Mouse (Mus musculus): Measurements from ENCODE around the gene Slc5a1.

Gene Slc5a1

DNA sequence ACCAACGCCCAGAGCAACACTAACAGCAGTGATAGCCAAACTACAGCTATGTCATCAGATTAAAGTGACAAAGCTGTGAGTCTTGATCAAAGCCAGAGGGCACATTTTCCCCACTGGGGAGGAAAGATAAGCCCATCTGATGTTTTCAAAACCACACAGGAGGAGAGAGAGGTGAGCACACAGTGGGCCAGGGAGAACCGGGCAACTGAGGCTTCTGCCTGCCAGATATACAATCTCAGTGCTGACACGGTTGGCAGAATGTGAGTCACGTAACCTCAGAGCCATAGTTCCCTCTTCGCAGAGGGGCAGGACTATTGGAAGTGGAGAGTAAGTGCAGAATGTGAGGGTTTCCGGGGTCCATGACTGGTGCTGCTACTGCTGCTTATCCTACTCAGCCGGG lies 89.5 kb downstream of the Slc5a1 start:
- DNase-seq (ENCODE audit: low read depth, low spot score): no peak

GRCm38 (mm10) chr5:33195246-33195852 lies 91.3 kb downstream of the Slc5a1 start:
- DNase-seq (ENCODE audit: low read depth, low spot score): no peak

DNA sequence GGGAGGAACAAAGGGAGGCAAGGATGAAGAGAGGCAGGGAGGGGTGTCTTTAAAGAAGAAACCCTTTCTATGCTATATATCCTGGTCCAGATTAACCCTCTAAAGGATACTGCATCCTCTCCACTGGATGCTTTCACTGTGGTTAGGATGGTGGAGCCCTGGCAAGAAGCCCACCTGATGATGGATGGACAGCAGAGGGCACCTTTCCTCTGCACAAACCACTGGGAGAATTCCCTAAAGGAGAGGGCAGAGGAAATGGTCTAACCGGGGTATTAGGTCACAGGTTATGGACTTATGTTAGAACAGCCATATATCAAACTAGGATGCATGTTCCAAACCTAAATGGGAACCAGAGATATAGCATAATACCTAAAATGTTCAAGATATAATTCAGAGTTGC lies 96.1 kb downstream of the Slc5a1 start:
- DNase-seq (ENCODE audit: low read depth, low spot score): no peak

DNA sequence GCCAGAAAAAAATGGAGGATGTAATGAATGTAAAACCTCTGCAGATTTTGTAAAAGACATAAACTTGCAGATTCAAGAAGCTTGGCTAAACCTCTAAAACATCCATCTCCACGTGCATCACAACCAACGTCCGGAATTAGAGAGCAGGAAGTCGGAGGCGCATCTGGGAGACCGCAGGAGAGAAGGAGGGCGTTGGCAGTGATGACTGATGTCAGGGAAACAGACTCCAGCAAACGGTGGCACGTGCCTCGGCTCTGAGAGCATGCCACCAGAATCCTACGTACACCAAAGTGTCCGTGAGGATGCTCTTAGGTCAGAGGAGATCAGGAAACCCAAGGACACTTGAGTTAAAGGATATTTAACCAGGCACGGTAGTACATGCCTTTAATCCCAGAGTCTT lies 97.7 kb downstream of the Slc5a1 start:
- no peak for DNase-seq (ENCODE audit: low read depth, low spot score)

DNA sequence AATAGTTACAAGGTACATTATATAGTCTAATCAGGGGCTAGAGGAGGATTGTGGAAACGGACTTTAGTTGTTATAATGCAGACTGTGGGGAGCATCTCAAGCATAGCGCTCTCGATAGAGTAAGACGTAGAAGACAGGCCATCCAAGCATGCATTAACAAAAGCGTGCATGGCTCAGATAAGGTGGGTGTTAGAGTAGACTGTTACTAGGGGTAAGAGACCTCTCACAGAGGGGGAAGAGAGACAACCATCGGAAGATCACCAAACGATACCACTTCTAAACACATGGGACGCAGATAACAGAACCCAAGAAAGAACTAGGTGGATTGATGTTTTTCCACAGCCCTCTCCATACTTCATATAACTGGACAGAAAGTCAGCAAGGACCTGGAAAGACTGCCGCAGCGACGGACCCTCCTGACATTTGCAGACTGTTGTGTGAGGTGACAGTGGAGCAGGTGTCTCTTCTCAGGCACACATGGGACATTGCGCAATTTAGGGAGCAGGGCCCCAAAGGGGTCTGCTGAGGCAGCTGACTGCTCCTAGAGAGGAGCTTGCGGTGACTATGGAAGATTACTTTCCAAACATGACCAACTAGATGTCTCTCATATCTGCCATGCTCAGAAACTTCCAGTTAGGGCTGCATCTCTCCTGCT lies 98.6 kb downstream of the Slc5a1 start:
- DNase-seq (ENCODE audit: low read depth, low spot score): no peak

DNA sequence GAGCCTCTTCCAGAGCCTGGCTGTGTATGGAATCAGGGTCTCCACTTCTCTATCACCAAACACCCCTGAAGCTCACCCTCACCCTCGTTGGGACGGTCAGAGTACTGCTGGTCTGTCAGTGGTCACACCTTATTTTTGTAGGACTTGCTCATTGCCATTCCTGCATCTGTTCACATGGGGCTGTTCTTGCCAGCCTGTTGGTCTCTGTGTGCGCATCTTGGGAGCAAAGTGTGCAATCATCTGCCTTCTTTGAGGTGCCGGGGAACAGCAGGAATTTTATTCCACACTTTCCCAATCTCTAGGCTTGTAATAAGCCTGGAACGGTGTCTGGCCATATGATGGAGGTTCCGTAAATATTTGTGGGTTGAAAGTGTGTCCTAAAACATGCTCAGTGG lies 99.1 kb downstream of the Slc5a1 start:
- DNase-seq (ENCODE audit: low read depth, low spot score): no peak

DNA sequence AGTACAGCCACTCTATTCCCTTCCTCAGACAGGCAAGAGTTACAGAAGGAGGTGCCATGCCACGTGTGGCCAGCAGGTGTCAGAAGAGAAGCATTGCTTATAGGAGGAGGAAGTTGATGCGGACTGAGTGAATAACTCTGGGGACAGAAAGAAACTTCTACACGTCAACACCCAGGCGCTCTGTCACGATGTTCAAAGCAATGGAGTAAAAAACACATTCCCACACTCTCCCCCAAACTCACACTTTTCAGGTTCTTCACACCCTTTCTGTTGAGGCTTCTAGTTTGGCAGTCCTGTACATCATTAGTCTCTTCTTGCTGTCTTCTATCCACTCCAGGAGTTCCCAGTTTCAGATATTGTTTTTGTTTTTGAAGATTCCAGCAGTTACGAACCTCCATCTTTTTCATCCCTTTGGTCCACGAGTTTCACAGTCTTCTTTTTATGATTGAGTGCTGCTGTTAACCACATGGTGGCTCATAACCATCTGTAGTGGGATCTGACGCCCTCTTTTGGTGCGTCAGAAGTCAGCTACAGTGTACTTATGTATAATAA lies 99.7 kb downstream of the Slc5a1 start:
- peak; percentile 84 for DNase-seq (ENCODE audit: low read depth, low spot score)

DNA sequence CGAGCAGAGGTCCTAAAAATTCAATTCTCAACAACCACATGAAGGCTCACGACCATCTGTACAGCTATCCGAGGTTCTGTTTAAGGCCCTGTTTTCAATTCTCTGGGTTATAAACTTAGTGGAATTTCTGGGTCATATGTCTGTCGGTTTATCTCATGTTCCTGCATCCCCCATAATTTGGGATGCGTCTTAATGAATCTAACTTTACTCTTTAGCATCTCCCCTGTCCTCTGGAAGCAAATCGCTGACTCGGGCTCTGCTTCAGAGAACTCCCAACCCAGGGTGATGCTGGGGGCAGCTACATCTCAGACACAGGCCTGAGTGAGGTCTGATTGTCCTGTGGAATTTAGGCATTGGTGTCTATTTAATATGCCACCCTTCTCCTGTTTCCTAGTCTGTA lies 100.3 kb downstream of the Slc5a1 start:
- DNase-seq (ENCODE audit: low read depth, low spot score): no peak

DNA sequence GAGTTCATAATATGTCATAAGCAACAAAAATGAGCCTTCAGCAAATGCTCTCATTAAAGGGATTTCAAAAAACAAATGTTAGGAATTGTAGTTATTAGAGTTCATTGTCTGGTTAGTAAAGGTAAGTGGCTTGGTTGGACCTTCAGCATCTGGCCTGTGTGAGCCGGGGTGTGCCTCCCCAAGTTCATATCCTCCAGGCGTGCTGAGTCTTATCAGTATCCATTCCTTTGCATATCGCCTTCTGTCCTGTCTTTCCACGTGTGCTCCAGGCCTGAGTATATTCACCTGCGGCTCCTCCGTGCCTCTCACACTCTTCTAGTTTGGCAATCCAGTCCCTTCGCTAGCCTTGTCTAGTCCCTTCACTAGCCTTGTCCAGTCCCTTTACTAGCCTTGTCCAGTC lies 102.3 kb downstream of the Slc5a1 start:
- DNase-seq (ENCODE audit: low read depth, low spot score): no peak

DNA sequence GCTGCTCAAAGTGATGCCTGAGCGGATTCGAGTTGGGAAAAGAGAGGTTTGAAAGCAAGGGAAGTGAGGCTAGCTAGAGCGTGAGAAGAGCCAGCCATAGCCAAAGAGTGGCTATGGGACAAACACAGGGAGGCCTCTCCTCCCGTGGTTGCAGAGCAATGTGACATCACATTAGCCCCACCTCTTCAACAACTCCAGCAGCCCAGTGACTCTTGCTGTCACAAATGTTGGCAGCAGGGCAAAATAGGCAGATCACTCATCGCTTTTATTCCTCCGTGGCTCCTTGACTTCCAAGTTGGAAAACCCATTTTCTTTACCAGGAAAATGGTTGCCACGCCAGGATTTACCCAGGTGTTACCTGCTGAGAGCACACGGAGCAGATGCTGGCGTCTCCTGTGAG lies 103.1 kb downstream of the Slc5a1 start:
- DNase-seq (ENCODE audit: low read depth, low spot score): no peak

DNA sequence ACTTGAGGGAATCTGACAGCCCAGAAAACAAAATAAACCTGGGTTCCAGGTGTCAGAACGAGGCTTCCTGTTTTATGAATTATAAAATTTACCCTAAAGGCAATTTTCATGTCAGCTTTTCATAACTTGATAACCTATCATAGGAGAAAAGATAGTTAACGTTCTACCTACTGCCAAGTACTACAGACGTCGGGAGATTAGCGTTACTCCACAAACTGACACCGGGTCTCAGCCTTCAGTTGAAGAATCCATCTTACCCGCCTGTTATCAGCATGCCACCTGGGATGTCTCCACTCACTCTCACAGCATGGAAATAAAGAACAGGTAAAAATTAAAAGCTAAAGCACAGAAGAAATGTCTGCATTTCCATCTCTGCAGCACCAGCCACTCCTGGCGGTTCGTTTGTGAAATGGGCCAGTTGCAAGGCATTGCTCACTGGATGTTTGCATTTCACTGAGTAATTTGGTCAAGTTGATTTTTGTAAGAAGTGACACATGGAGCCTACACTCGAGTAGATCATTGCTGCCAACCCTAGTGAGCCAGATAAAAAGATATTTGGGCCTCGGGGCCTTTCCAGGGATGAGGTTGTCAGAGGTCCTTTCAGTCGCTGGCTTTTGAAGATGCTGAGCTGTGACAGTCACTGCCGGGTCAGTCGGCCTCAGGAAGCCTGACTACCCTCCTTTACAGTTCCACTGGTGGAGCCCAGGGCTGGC lies 104.7 kb downstream of the Slc5a1 start:
- DNase-seq (ENCODE audit: low read depth, low spot score): no peak

- DNase-seq (ENCODE audit: low read depth, low spot score): no peak
Measured at GRCm38 (mm10) chr5:33210515-33210914, 106.5 kb downstream of the Slc5a1 start.

DNA sequence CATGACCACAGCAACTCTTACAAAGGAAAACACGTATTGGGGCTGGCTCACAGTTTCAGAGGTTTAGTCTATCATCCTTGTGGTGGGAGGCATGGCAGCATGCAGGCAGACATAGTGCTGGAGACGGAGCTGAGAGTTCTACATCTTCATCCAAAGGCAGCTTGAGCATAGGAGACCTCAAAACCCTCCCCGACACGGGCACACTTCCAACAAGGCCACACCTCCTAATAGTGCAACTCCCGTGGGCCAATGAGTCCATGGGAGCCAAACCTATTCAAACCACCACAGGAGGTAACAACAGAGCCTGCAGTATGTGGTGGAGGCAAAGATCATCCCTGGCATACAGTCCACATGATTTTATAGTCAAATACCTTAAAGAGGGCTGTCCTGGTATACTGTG lies 107.2 kb downstream of the Slc5a1 start:
- no peak for DNase-seq (ENCODE audit: low read depth, low spot score)

All from ES-CJ7 (cell line).